Mouse (Mus musculus): ENCODE results near the gene Ephx1. TPM values are rescaled to one million over a fixed set of nuclear protein-coding genes. Genes with fewer than 3 reads are reported as not detected.
"Not testable (repeated sequence)": the region's sequence is repeated elsewhere in the genome, so short reads cannot be mapped to it uniquely, and the experiment has no call there.

The Ephx1 gene
- total RNA-seq, 2 experiments from 2014 or later: 30.2 to 31.6 TPM

GRCm38 (mm10) chr1:180981298-180982046, 39.2 kb downstream of the Ephx1 start:
- intact Hi-C loops (cut with DNase I); DNase-seq (ENCODE audit: low spot score in 2 of 2): not testable (repeated sequence)

- intact Hi-C loops (cut with DNase I): no loop called here
These were observed 40.2 kb downstream of the Ephx1 start for GRCm38 (mm10) chr1:180980464-180980863.

GRCm38 (mm10) chr1:180979484-180980251, 41.0 kb downstream of the Ephx1 start:
- DNase-seq (ENCODE audit: low spot score in 2 of 2): no peak
- intact Hi-C loops (cut with DNase I): no loop called here

More at GRCm38 (mm10) chr1:180980464-180980863, 40.2 kb downstream of the Ephx1 start:
- DNase-seq (ENCODE audit: low spot score in 2 of 2): no peak

DNA sequence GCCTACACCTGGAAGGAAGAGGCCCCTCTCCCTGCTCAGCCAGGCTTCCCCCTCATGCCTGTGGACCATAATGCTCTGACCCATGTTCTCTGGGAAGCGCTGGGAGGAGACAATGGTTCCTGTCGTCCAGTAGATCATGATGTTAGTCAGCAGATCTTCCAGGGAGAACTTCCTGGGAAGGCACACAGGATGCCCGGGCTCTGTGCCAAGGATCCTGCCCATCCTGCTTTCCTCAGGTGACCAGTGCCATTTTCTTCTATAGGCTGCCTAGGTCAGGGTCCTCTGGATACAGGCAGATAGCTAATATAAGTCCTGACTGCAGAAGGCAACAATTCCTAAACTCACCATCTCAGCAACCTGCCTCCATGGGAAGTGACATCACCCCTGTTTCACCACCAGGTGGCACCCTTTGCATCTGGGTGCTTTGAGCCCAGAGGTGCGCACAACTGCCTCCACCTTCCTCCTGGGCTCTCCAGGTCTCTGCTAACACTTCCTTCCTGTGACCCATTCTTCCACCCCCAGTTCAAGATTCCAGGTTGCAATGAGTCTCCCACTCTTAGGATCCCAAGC, 44.5 kb downstream of the Ephx1 start:
- intact Hi-C loops (cut with DNase I): no loop called here
- DNase-seq (ENCODE audit: low spot score in 2 of 2): no peak

GRCm38 (mm10) chr1:180974126-180974746, 46.5 kb downstream of the Ephx1 start:
- DNase-seq (ENCODE audit: low spot score in 2 of 2): no peak
- intact Hi-C loops (cut with DNase I): loop anchor here (2.0 kb wide), 1 partner anchor 73 kb away; no protein-coding TSS in a partner anchor

- intact Hi-C loops (cut with DNase I): no loop called here
- DNase-seq (ENCODE audit: low spot score in 2 of 2): no peak
These were observed 47.8 kb downstream of the Ephx1 start for GRCm38 (mm10) chr1:180972941-180973340.

DNA sequence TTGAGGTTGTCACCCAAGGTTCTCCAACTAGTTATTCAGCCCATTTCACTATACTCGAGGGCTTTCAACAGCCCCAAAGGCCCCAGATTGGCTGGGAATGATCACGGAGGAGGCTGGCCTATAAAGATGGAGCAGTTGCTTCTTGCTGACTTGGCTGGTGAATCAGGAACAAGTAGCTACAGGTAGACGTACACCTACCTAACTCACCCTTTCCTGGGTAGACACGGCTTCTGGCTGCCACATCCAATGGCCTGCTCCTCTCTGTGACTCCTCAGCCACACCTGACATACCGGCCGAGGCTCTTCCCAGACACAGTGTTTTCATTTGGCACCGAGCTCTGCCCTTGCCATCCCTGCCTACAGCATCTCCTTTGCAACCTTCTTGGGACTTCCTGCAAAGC, 53.4 kb downstream of the Ephx1 start:
- DNase-seq (ENCODE audit: low spot score in 2 of 2): no peak
- intact Hi-C loops (cut with DNase I): no loop called here

GRCm38 (mm10) chr1:180966542-180966941, 54.2 kb downstream of the Ephx1 start:
- intact Hi-C loops (cut with DNase I): no loop called here
- DNase-seq (ENCODE audit: low spot score in 2 of 2): no peak

GRCm38 (mm10) chr1:180965786-180966185, 54.9 kb downstream of the Ephx1 start:
- intact Hi-C loops (cut with DNase I): no loop called here
- DNase-seq (ENCODE audit: low spot score in 2 of 2): no peak

- no peak for DNase-seq (ENCODE audit: low spot score in 2 of 2)
- intact Hi-C loops (cut with DNase I): no loop called here
These were observed 61.9 kb downstream of the Ephx1 start for GRCm38 (mm10) chr1:180958797-180959196.

DNA sequence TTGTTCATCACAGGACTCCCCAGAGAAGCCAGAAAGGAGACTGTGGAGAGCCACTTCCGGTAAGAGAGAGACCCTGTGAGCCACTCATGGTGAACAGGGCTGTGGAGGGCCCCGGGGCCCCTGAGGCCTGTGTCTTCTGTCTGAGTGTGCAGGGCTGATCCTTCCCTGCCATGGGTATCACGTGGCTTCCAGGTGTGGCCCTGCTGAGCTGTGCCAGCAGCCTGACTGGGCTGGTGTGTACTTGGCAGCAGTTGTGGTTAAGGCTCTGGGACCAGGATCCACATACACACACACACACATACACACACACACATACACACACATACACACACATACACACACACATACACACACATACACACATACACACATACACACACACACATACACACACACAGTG, 62.7 kb downstream of the Ephx1 start:
- DNase-seq (ENCODE audit: low spot score in 2 of 2): no peak
- intact Hi-C loops (cut with DNase I): no loop called here

- intact Hi-C loops (cut with DNase I): no loop called here
- DNase-seq (ENCODE audit: low spot score in 2 of 2): no peak
These were observed 63.7 kb downstream of the Ephx1 start for GRCm38 (mm10) chr1:180956973-180957381.

GRCm38 (mm10) chr1:180956401-180956800, 64.3 kb downstream of the Ephx1 start:
- intact Hi-C loops (cut with DNase I): no loop called here
- DNase-seq (ENCODE audit: low spot score in 2 of 2): no peak

DNA sequence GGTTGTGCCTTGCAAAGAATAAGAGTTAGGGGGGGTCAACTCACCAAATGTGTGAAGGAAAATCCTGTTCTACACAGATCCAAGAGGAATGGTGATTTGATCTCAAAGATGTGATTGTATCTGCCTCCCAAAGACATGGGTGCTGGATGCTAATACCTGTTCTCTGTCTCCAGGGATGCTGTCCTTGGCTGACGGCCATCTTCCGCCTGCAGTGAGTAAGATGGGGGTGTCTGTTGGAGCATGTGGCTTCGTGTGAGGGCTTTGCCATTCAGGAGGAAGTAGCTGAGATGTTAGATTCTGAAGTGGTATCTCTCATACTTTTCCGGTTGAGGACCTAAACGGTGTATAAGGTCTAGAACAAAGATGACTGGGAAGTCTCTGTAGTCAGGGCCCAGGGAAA, 67.9 kb downstream of the Ephx1 start:
- intact Hi-C loops (cut with DNase I): no loop called here
- DNase-seq (ENCODE audit: low spot score in 2 of 2): no peak

GRCm38 (mm10) chr1:180952085-180952746, 68.5 kb downstream of the Ephx1 start:
- intact Hi-C loops (cut with DNase I): no loop called here
- no peak for DNase-seq (ENCODE audit: low spot score in 2 of 2)

- DNase-seq (ENCODE audit: low spot score in 2 of 2): no peak
- intact Hi-C loops (cut with DNase I): no loop called here
These were observed 74.3 kb downstream of the Ephx1 start for GRCm38 (mm10) chr1:180946448-180946847.

- no peak for DNase-seq (ENCODE audit: low spot score in 2 of 2)
- intact Hi-C loops (cut with DNase I): no loop called here
These were observed 75.4 kb downstream of the Ephx1 start for GRCm38 (mm10) chr1:180945001-180945980.

DNA sequence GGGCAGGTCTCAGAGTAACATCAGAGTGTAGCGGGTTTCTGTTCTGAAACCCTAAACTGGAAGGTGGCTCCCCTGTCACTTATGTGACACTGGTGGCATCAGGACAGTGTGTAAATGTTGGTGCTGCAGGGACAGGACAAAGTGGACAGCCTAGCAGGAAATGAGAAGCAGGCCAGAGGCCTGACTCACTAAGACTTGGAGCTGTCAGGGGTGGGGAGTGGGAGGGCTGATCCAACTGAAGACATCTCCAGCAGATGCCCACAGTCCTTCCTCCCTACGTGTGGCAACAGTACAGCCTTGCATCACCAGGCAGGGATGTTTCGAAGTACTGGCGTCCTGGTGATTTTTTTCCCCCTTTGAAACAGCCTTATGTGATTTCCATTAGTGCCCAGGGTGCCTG, 76.2 kb downstream of the Ephx1 start:
- intact Hi-C loops (cut with DNase I): no loop called here
- DNase-seq (ENCODE audit: low spot score in 2 of 2): no peak

DNA sequence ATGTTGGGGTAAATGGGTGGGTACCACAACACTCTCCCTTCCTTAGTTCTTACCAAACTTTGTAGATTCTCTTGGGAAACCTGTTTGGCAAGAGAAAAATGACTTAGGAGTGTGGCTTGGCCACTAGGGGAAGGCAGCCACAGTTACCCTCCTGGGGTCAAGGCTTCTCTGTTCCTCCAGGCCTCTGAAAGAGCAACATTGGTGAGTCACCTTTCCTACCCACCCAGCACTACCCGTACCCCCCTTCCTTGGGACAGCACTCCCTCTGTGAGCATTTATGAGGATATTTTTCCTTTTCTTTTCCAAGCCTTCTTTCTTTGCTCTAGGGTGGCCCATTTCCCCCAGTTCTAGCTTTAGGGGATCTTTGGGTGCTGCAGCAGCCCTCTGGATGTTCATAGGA, 76.8 kb downstream of the Ephx1 start:
- intact Hi-C loops (cut with DNase I): no loop called here
- DNase-seq (ENCODE audit: low spot score in 2 of 2): no peak

Data from left cerebral cortex, postnatal 36 days (tissue).